Mouse (Mus musculus) testis, postnatal 10 days (tissue): ENCODE measurements around the gene Pias3.
"Not testable (repeated sequence)": the region's sequence is repeated elsewhere in the genome, so short reads cannot be mapped to it uniquely, and the experiment has no call there.

Experiments used
- DNase-seq: peaks from one replicate; pipeline ENCODE4 v3.0.0; 2021; ENCODE audit warnings: low spot score

The Pias3 gene

GRCm38 (mm10) chr3:96729403-96729784 is 33.2 kb downstream of the Pias3 start:
- no peak for DNase-seq

- DNase-seq, result no peak
Measured at GRCm38 (mm10) chr3:96730785-96731184, 34.6 kb downstream of the Pias3 start.

- no peak for DNase-seq
Measured at GRCm38 (mm10) chr3:96733984-96734383, 37.8 kb downstream of the Pias3 start.

GRCm38 (mm10) chr3:96735200-96735599 is 39.0 kb downstream of the Pias3 start:
- DNase-seq, result no peak

- no peak for DNase-seq
Measured at GRCm38 (mm10) chr3:96737013-96737740, 41.0 kb downstream of the Pias3 start.

- DNase-seq, result no peak
Measured at GRCm38 (mm10) chr3:96737995-96738394, 41.8 kb downstream of the Pias3 start.

- DNase-seq, result not testable (repeated sequence)
Measured at GRCm38 (mm10) chr3:96740279-96740678, 44.1 kb downstream of the Pias3 start.

- DNase-seq, result no peak
Measured at GRCm38 (mm10) chr3:96744348-96744747, 48.2 kb downstream of the Pias3 start.

GRCm38 (mm10) chr3:96746829-96747228 is 50.6 kb downstream of the Pias3 start:
- DNase-seq, result no peak
